Mouse (Mus musculus) heart, postnatal 0 days (tissue): Measurements from ENCODE around the gene Gpx3.

ENCODE experiments used
- CTCF ChIP-seq: IDR thresholded peaks from 2 replicates; pipeline ENCODE4 v1.5.1; 2016; ENCODE audit warnings: antibody characterized with exemption, control low read depth, low read depth
- EP300 ChIP-seq: IDR thresholded peaks from 2 replicates; pipeline ENCODE4 v1.6.1; 2016; ENCODE audit warnings: antibody characterized with exemption, low read depth

GRCm38 (mm10) chr11:54867049-54867385 is 35.2 kb upstream of the Gpx3 start:
- TF ChIP-seq CTCF (no peak), EP300 (no peak)
